Mouse (Mus musculus): ENCODE measurements at regions not wholly inside any gene's neighbourhood (a gene's known extent, or its start where the extent isn't known, plus 50 kb on each side); places are given as distances from the start of the nearest gene placed in this dataset.

DNA sequence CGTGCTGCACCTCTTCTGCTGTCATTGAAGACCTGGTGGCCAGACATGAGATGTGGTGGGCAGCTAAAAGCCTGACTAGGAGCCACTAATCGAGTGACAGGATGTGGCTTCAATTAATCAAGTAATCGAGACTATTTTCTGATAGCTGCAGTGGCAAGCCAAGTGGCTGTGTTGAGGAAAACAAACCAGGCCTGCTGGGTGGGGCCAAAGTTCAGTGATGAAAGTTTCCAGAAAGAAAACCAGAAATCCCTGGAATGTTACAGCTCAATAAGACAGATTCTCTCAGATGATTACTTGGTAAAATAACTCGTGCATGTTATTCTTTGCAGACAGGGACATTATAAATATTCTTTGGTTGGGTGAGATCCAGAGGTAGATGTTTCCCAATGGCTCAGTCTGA lies 564.4 kb upstream of the Tbl1xr1 start:
- no peak for DNase-seq (ENCODE audit: low spot score)

- no peak for DNase-seq (ENCODE audit: low spot score)
Observed at GRCm38 (mm10) chr3:21524426-21524937, 552.0 kb upstream of the Tbl1xr1 start.

DNA sequence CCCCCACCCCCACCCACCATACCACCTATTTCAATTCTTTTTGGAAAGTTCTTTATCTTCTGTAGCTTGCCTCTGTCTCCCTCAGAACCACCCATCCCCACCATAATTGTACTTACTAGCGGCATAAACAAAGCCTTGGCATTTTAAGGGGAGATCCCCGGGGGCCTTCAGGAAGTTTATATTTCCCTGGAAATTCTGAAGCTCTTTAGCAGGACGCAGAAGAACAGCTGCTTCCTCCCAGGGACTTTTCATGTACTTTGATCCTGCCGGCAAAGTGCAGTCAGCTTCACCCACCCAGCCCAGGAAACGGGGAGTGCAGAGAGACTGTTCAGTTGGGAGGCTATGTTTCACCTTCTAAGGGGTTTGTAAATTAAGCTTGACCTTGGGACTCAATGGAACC lies 545.6 kb upstream of the Tbl1xr1 start:
- DNase-seq (ENCODE audit: low spot score), result no peak

DNA sequence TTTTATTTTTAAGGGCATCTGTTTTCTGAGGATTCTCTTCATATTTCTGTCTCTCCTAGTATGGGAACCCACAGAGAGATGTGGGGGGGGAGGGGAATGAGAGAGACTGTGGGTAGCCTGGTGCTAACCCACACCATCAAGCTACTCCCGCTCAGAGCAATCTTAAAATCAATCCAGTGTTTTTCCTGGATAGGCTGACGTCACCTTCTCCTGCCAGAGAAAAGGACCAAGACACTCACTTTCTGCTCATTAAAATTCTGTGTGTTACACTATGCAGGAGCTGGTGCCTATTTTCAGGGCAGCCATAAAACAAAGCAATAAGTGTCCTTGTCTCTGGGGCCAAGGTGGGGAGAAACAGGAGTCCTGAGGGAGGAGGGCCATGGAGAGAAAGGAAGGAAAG lies 537.3 kb upstream of the Tbl1xr1 start:
- DNase-seq (ENCODE audit: low spot score), result no peak

GRCm38 (mm10) chr3:21544456-21544855 lies 532.0 kb upstream of the Tbl1xr1 start:
- DNase-seq (ENCODE audit: low spot score), result no peak

DNA sequence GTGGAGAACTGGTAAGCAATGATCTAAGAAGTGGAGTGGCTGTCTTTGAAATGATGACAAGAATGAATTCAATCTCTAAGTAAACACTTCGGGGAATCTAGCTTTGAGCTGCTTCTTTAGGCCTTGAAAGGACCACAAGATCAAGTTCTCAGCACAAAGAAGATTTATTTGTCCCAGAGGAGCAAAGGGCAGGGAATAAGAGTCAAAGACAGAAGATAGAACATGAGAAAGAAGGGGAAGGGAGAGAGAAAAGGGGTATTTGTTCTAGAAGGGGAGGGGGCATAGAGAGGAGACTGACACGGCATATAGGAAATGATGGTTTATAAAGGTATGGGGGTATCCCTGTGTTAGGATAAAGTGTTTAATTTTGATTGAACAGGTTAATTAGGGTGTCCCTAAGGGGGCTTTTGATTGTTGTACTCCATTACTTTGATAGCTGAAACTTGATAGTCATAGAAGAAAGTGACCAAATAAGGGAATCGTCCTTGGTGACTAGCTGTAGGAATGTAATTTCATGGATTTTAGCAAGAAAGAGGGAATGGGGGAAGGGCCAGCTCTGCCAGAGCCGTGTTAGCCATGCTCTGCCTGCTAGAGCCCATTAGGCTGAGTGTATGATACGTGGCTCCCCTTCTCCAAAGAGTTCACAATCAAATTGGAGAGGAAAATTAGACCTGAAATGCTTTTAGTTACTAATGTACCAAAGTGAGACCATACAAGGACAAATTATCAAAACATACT lies 531.1 kb upstream of the Tbl1xr1 start:
- no peak for DNase-seq (ENCODE audit: low spot score)

DNA sequence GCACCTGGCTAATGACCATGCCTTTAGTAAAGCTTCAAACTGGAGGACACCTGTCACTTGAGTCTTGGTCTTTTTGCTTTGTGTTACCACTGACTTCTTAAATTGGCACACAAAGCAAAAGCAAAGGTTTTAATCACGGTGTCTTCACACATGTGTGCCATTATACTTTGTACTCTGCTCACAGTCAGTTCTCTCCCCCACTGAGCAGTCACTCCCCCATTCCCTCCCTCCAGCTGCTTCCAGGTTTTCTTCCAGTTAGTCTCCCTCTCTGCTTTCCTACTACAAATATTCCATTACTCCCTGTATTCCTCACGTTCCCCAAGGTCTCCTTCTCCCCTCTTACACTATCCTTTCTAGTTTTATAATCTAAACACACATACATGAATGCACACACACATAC lies 530.0 kb upstream of the Tbl1xr1 start:
- no peak for DNase-seq (ENCODE audit: low spot score)

DNA sequence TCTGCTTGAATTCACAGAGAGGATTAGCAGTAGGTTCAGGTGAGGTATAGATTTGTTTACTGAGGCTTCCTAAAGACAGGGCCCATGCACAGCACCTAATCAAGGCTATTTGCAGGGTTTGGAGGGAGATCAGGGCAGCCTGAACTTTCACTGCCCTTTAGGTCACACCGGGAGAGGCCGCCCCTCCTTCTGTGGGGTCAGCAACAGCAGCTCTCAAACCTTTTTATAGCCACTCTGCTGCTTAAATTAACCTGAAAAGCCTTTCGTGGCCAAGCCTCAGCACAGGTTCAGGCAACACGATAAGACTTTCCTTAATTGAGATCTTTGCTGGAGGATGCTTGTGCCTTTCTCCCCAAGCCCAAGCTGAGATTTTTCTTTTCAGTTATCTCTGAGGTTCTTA lies 526.8 kb upstream of the Tbl1xr1 start:
- no peak for DNase-seq (ENCODE audit: low spot score)

GRCm38 (mm10) chr3:21553159-21553758 lies 523.2 kb upstream of the Tbl1xr1 start:
- peak; percentile 42 for DNase-seq (ENCODE audit: low spot score)

DNA sequence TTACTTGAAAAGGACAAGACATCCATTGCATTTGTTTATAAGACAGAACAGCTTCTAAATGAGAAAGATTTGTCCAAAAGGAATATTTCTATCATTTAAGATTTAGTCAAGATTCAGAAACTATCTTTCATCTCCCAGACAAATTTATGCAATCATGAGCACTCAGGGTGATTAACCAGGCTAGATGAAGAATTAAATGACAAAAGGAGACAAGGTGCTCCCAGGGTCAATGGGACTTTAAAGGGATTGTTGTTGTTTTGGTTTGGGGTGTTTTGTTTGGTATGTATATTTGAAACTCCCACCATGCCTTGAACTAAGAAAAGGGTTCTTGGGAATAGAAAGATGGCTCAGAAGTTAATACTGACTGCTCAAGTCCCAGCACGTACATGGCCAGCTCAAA lies 522.6 kb upstream of the Tbl1xr1 start:
- no peak for DNase-seq (ENCODE audit: low spot score)

GRCm38 (mm10) chr3:21557963-21558441 lies 518.5 kb upstream of the Tbl1xr1 start:
- DNase-seq (ENCODE audit: low spot score), result peak; percentile 62

DNA sequence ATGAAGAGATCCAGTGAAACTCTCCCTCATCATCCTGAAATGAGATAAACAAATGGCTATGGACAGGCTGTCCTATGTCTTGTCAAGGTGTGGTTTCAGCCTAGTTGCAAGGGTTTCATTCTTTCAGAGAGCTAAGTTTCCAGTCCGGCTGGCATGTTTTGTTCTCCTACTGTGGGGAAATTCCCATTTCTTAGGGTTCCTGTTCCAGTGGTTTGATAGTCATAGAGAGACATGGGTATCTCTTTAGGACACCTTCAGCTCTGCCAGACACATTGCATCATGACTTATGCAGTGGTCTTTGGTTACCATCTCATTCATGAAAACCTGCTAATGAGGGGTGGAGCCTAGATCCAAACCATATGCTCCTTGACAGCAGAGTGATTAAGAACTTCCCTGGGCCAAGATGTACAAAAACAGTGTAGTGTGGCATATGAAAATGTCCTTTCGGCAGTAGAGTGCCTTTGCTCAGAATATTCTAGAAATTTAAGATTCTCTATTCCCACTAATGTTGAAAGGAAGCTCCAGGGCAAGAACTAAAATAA lies 513.6 kb upstream of the Tbl1xr1 start:
- DNase-seq (ENCODE audit: low spot score), result no peak

DNA sequence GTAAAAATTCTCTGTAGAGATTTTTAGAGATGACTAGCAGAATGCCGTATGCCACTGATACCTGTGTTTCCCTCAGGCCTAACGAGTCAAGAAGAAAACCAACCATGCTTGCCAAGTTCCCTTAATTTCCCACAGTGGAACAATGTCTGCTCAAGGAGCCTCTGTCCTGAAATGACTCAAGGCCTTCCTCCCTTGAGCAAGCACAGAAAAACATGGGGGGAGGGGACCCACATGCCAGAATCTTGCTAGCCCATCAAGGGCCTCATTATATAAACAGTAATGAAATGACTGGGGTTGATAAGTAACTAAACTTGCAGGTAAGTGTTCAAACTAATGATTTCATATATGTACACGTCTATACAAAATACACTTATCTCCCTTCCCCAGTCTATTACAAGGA lies 513.0 kb upstream of the Tbl1xr1 start:
- no peak for DNase-seq (ENCODE audit: low spot score)

DNA sequence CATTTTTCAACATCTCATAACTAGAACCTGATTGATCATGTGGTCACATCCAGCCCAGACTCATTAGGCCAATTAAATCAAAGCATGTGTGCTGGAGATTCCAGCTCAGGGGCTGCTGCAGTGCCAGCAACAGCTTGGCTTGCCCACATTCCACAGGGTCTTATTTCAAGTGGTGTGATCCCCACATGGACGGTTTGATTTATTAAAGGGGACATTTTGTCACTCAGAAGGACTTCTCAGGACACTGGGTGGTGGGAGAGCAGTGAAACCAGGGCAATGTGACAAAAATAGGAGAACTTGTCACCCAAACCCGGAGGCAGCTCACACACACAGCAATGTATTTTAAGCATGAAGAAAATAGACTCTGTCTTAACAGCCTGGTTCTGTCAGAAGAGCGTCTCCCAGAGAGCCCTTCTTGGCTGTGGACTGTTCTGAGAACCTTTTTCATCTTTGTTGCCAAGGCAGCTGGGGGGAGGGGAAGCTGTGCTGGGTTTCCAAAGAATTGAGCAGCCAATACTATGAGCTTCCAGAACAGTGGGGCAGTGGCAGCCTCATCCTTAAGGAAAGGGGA lies 512.2 kb upstream of the Tbl1xr1 start:
- DNase-seq (ENCODE audit: low spot score), result peak; percentile 38

DNA sequence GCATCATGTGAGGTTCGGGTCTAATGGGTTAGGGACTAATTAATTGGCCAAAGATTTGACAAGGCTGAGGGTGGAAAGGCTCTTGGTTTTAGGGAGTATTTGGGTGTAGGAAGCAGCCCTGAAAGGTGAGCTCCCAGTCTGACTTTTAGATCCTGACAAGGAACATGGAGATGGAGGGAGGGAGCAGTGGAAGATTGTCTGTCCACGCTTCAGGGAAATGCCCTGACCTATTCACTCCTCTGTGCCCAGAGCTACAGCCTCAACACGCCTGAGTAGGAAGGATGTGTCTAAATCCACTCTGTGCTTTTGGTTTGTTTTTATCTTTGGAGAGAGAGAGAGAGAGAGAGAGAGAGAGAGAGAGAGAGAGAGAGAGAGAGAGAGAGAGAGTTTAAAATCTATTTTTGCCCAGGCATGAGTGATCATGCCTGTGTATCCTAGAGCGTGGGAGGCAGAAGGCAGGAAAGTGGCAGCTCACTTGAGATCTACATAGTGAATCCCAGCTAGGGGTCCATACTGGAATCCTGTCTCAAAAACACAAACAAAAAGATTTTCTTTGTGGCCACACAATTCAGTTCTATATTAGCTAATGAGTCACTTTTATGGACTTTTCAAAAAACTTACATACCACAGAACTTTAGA lies 511.5 kb upstream of the Tbl1xr1 start:
- DNase-seq (ENCODE audit: low spot score), result no peak

- DNase-seq (ENCODE audit: low spot score), result no peak
Observed at GRCm38 (mm10) chr3:21569721-21570120, 506.7 kb upstream of the Tbl1xr1 start.

DNA sequence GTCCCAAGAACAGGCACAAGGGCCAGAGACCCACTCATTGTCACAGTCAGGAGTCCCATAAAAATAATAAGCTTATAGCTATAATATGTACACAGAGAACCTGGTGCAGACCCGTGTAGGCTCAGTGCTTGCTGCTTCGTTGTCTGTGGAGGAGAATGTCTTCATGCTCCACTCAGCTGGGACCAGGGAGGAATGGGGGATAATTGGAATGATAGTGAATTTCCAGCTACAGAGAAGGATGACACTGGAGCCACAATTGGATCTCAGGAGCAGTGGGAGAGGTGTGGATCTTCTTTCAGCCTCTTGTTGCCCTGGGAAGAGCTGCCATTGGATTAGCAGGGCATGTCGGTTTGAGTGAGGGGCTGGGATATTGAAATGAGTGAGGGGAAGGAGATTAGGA lies 497.8 kb upstream of the Tbl1xr1 start:
- DNase-seq (ENCODE audit: low spot score), result no peak

DNA sequence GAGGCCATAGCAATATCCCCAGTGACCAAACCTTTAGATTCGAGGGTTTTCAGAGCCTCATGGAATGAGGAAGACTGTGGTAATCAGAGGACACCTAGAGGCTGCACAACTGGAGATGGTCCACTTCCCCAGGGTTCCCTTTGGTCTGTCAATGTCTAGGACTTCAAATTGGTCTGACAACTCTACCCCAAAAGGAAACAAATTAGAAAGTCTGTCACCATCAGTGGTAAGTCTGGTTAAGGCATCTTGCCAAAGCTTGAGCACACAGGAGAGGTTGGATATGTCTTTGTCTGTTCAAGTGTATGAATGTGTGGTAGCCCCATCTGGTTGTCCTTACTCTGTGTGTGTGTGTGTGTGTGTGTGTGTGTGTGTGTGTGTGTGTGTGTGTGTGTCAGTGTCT lies 494.3 kb upstream of the Tbl1xr1 start:
- DNase-seq (ENCODE audit: low spot score), result no peak

GRCm38 (mm10) chr3:21585767-21586166 lies 490.7 kb upstream of the Tbl1xr1 start:
- DNase-seq (ENCODE audit: low spot score), result no peak

GRCm38 (mm10) chr3:21606846-21607245 lies 469.6 kb upstream of the Tbl1xr1 start:
- no peak for DNase-seq (ENCODE audit: low spot score)

DNA sequence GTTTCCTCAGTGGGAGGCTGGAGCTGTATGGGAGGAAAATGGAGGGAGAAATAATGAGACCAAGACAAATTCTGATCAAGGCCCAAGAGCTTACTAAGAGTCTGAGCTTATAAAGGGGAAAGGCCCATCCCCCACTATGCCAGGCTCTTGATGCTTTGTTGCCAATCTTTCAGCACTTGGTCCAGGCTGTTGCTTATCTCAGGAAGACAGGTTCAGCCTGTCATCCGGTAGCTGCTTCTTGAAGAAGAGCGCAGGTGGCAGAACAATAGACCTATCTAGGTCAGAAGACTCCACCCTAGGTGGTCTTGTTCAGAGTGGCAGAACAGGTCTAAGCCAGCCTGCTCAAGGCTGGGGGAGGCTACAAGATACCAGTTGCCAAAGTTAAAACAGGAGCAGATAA lies 466.2 kb upstream of the Tbl1xr1 start:
- no peak for DNase-seq (ENCODE audit: low spot score)

- DNase-seq (ENCODE audit: low spot score), result no peak
Observed at GRCm38 (mm10) chr3:21621745-21622144, 454.7 kb upstream of the Tbl1xr1 start.

DNA sequence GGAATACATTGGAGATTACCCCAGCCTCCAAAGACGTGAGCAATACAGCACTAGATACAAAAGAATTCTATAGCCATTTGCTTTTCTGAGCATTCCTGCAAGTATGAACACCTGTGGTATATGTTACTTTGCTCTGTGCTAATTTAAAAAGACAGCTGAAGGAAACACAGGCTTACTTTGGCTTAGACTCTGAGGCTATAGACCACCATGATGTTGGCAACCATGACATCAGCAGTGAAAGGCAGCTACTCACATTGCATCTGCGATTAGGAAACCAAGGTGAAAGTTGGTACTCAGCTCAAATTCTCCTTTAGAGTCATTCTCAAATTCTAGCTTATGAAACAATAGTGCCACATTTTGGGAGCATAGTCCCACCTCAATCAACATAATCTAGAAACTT lies 451.4 kb upstream of the Tbl1xr1 start:
- no peak for DNase-seq (ENCODE audit: low spot score)

Data from layer of hippocampus, adult 9-10 months (tissue).